Mouse (Mus musculus) adrenal gland, adult 18-20 months (tissue): ENCODE results near the gene Trrap. TPM values are rescaled to one million over a fixed set of nuclear protein-coding genes. Genes with fewer than 3 reads are reported as not detected.

ENCODE experiments used
- microRNA-seq, 2 experiments: library from miRNA; unstranded; fragments of <30 nt; microRNA quantifications; one replicate each; pipeline ENCODE4 v1.2.0; 2021; ENCODE audit warnings: borderline number of aligned reads in 2 of 2
- total RNA-seq, 2 experiments: library from RNA; stranded (reverse); gene quantifications; 1 replicate in 1 of 2; 2 replicates in 1 of 2; pipeline ENCODE4 v1.2.3; 2021

Gene Trrap
- total RNA-seq, 2 experiments from 2014 or later, result 79.6 to 80.3 TPM

Small RNA genes within 50 kb of the gene (microRNA-seq; reads per million reads assigned to microRNA genes)
- 0 reads per million in 2 experiments for gene Mir7039

Other genes with a start within 250 kb of the Trrap start
- under 1 TPM; 0.27 to 0.58 TPM for gene Nptx2, start 221.8 kb upstream of the Trrap start, total RNA-seq
- gene Tmem130, start 5.9 kb upstream of the Trrap start, total RNA-seq, result 10 to 100 TPM; 33.3 to 37.7 TPM
- 10 to 100 TPM; 18.3 to 18.4 TPM for gene Smurf1, start 198.1 kb downstream of the Trrap start, total RNA-seq